Mouse (Mus musculus) forebrain, embryonic 11.5 days (tissue): Measurements from ENCODE around the gene Faf1. TPM values are rescaled to one million over a fixed set of nuclear protein-coding genes. Genes with fewer than 3 reads are reported as not detected.

Experiments
- ATAC-seq: fragments of 200-750 bp; cut with Nextera tagmentation; replicated peaks from 2 replicates; pipeline ENCODE4 v1.8.0; 2017; ENCODE audit warnings: moderate TSS enrichment; ENCODE audit not compliant: low FRiP score
- DNase-seq: peaks from one replicate; pipeline ENCODE4 v3.0.0-alpha.2; 2017; ENCODE audit warnings: low spot score
- H3K27ac ChIP-seq: fragments of 300-500 bp; sonication (generic); 2 replicates; pipeline ENCODE4 v1.5.1; 2014; ENCODE audit warnings: low read depth, low read length
- H3K27me3 ChIP-seq: fragments of 300-500 bp; sonication (generic); 2 replicates; pipeline ENCODE4 v1.6.1; 2014; ENCODE audit warnings: mild to moderate bottlenecking, low read length, mixed read lengths; ENCODE audit not compliant: control insufficient read depth, insufficient read depth
- H3K36me3 ChIP-seq: fragments of 300-500 bp; sonication (generic); 2 replicates; pipeline ENCODE4 v1.6.1; 2014; ENCODE audit warnings: mild to moderate bottlenecking, low read length, moderate library complexity, mixed read lengths; ENCODE audit not compliant: control insufficient read depth, insufficient read depth
- H3K4me1 ChIP-seq: fragments of 300-500 bp; sonication (generic); replicated peaks from 2 replicates; pipeline ENCODE4 v1.6.1; 2014; ENCODE audit warnings: low read length, mixed read lengths; ENCODE audit not compliant: control insufficient read depth, insufficient read depth
- H3K4me2 ChIP-seq: fragments of 300-500 bp; sonication (generic); 2 replicates; pipeline ENCODE4 v1.6.1; 2014; ENCODE audit warnings: low read depth, mild to moderate bottlenecking, low read length, moderate library complexity, mixed read lengths; ENCODE audit not compliant: severe bottlenecking
- H3K4me3 ChIP-seq: fragments of 300-500 bp; sonication (generic); 2 replicates; pipeline ENCODE4 v1.5.1; 2014; ENCODE audit warnings: low read depth, low read length
- H3K9ac ChIP-seq: fragments of 300-500 bp; sonication (generic); 2 replicates; pipeline ENCODE4 v1.6.1; 2014; ENCODE audit warnings: low read length
- H3K9me3 ChIP-seq: fragments of 300-500 bp; sonication (generic); 2 replicates; pipeline ENCODE4 v1.6.1; 2016; ENCODE audit warnings: low read length, mixed read lengths; ENCODE audit not compliant: control insufficient read depth
- WGBS: fragments of 180-500 bp; shearing (Covaris S2); extraction: QIAGEN DNeasy Blood & Tissue Kit; methylation state at CpG from one replicate; pipeline ENCODE4 v1.1.7; 2014; 5-methylcytosine and 5-hydroxymethylcytosine counted together
- polyA plus RNA-seq: library from polyadenylated mRNA; unstranded; fragments of >200 nt; fragmentation: Nextera tagmentation; extraction: Ambion mirVana; gene quantifications from 2 replicates; pipeline ENCODE4 v1.2.1, GENCODE M21; 2014

Gene Faf1
- polyA plus RNA-seq, 1 experiment from 2014 or later: 42.9 TPM

DNA sequence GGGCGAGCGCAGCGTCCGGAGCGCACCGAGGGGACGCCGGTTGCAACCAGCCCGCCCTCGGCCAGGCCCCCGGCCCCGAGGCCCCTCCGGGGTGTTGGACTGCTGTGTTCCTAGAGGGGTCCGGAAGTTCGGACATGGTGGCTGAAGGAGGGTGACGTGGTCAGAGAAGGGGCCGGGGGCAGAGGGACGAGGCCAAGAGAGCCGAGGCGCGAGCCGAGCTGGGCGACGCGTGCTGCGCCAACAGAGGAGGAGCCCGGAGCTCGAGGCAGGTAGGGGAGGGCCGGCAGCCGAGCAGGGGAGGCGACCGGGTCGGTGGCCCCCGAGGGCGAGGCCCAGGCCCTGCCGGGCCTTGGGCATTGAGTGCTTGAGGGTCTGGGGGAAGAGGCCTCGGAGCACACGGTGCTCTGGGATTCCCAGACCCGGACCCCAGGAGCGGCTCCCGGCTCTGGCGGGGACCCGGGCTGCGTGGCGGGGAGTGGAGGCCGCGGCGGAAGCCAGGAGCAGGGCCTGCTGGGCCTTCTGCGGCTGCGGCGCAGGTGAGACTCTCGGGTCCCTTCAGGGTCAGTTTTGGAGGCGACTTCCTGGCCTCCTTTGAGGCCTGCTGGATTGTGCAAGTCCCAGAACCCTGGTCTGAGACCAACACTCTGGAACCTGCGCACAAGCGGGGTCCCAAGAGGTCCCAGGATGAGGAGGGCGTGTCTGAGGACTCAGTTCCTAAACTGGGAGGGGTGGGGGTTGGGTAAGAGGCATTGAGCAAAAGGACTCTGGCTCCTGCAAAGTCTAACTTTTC is 301.9 kb downstream of the Faf1 start:
- Histone ChIP-seq H3K4me3 (peak overlapping the region; percentile 81), H3K9ac (peak overlapping the region; percentile 97), H3K4me1 (peaks cover 19% of the 10 kb centered on the region; the same call in 1 of the 2 replicates), H3K4me2 (peak overlapping the region; percentile 71), H3K27me3 (peaks cover 75% of the 10 kb centered on the region), H3K36me3 (no peaks in the 10 kb centered on the region), H3K27ac (peak overlapping the region; percentile 95), H3K9me3 (no peaks in the 10 kb centered on the region)
- DNase-seq: peak; percentile 78
- ATAC-seq: no peak; the same call in 1 of the 2 replicates
- WGBS: under 1% methylated on average over 48 of the region's 56 CpGs

DNA sequence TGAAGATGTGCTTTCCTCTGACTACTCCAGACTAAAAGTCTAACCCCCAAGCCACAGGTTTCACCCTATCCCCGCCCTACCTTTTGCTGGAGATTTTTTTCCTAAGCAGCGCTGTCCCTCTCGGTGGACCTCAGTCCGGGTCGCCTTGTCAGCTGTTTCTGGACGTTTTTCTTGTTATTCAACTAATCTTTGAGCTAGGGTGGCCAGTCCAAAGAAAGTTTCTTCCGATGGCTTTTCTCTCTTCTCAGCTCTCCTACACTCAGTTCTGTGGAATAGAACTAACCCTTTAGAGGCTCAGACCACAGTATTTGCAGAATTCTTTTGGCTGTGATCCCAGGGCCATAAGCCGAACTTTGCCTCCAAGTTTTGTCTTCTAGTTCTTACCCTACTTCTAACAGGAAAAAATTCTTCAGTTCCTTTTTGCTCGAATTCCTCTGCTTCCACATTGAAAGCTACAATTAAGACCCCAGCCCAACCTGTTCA is 302.5 kb downstream of the Faf1 start:
- Histone ChIP-seq H3K27ac (peak overlapping the region; percentile 95), H3K9me3 (no peaks in the 10 kb centered on the region), H3K36me3 (no peaks in the 10 kb centered on the region), H3K9ac (peak overlapping the region; percentile 97), H3K4me3 (peak overlapping the region; percentile 81), H3K4me1 (peaks cover 16% of the 10 kb centered on the region; the same call in 1 of the 2 replicates), H3K27me3 (peaks cover 72% of the 10 kb centered on the region), H3K4me2 (peak overlapping the region; percentile 71)
- ATAC-seq: no peak
- WGBS: 0% methylated on average over 9 of the region's 9 CpGs
- DNase-seq: no peak

DNA sequence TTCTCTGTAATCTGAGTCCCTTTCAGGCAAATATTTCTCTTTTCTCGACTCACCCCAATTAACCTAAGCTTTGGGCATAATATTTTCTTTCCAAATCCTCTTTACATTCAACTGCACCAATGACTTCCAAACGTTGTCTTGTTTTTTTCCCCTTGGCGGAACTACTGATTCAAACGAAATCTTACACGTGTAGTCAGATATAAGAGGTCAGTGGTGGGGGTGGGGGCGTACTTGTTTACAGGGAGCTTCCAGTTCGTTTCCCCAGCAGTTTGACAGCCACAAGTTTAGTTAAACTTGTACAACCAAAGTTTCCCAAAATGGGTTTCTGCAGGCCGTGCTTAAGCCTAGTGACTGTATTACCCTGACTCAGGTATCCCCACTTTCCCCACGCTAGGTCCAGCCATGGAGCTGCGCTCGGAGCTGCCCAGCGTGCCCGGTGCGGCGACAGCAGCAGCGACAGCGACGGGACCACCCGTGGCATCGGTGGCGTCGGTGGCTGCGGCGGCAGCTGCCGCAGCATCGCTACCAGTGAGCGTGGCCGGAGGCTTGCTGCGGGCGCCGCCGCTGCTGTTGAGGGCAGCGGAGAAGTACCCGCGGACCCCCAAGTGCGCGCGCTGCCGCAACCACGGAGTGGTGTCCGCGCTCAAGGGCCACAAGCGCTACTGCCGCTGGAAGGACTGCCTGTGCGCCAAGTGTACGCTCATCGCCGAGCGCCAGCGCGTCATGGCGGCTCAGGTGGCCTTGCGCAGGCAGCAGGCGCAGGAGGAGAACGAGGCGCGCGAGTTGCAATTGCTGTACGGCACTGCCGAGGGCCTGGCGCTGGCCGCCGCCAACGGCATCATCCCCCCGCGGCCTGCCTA is 303.3 kb downstream of the Faf1 start:
- DNase-seq: peak; percentile 80
- peak overlapping the region; percentile 97 for H3K9ac ChIP-seq
- peak overlapping the region; percentile 81 for H3K4me3 ChIP-seq
- H3K27me3 ChIP-seq: peaks cover 68% of the 10 kb centered on the region
- peaks cover 15% of the 10 kb centered on the region; the same call in 1 of the 2 replicates for H3K4me1 ChIP-seq
- peak overlapping the region; percentile 93 for H3K27ac ChIP-seq
- H3K4me2 ChIP-seq: peak overlapping the region; percentile 71
- H3K9me3 ChIP-seq: no peaks in the 10 kb centered on the region
- no peaks in the 10 kb centered on the region for H3K36me3 ChIP-seq
- no peak for ATAC-seq
- under 1% methylated on average over 66 of the region's 66 CpGs for WGBS

DNA sequence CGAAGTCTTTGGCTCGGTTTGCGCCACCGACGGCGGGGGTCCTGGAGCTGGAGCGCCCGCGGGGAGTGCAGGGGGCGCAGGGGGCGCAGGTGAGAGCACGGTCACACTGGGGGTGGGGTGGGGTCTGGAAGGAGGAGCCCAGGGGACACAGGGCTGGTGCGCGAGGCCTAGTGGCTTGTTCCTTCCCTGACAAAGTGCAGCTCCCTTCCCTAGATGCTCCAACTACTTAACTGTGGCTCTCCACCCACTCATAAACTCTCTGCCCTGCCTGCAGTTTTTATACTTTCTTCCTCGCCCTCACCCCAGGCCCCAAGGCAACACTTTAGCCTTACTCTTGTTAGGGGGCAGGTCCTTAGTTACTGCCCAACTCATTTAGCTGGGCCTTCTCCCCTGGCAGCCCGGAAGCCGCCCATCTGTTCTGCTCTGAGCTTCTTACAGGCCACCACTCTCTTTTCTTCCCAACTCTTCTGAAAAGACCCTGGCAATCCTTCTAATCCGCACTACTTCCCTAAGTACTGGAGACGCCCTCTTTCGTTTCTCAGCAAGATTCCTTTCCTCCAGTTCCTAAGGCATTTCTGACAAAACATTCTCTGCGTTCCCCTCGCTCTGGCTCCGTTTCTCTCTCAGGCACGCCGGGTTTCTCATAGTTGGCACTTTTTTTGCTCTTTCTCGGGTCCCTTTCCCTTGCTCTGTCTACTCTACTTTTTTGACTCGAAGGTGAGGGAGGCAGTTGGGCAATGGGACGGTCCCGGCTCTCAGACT is 304.1 kb downstream of the Faf1 start:
- DNase-seq: peak; percentile 55
- Histone ChIP-seq H3K9ac (peak overlapping the region; percentile 97), H3K4me2 (peak overlapping the region; percentile 71), H3K36me3 (no peaks in the 10 kb centered on the region), H3K27ac (peak overlapping the region; percentile 93), H3K4me1 (peaks cover 18% of the 10 kb centered on the region), H3K4me3 (peak overlapping the region; percentile 81), H3K27me3 (peaks cover 72% of the 10 kb centered on the region), H3K9me3 (no peaks in the 10 kb centered on the region)
- ATAC-seq: no peak
- 2% methylated on average over 29 of the region's 29 CpGs for WGBS

DNA sequence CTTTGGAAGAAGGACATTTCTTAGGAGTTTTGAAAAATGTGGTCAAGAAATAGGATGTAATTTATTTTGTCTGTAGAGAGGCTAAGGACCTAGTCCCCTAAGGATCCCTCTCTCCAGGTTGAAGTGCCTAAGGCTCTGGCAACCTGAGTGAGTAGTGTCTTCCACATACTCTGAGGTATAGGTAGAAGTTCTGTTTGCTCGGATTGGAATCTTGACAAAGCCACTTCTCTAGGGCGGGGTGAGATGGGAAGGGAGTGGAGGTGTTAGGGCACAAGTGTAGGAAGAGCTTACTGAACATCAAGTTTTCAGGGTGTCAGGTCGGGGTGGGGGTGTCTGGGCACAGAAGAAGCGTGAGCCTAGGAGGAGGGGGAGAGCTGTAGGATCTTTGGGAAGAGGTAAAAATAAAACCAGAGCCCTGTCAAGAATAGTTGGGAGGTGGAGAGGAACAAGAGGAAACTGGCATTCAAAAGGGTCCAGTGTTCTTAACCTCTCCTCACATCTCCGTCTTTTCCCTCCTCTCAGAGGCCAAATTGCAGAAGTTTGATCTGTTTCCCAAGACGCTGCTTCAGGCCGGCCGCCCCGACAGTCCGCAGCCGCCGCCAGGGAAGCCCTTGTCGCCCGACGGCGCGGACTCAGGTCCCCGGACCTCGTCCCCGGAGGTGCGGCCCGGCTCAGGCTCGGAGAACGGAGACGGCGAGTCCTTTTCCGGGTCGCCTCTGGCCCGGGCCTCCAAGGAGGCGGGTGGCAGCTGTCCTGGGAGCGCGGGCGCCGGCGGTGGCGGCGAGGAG is 304.9 kb downstream of the Faf1 start:
- peak overlapping the region; percentile 97 for H3K9ac ChIP-seq
- peak; percentile 80 for DNase-seq
- H3K36me3 ChIP-seq: no peaks in the 10 kb centered on the region
- peak overlapping the region; percentile 81 for H3K4me3 ChIP-seq
- WGBS: under 1% methylated on average over 36 of the region's 37 CpGs
- H3K27ac ChIP-seq: peak overlapping the region; percentile 93
- no peak for ATAC-seq
- H3K4me2 ChIP-seq: peak overlapping the region; percentile 71
- no peaks in the 10 kb centered on the region for H3K9me3 ChIP-seq
- H3K27me3 ChIP-seq: peaks cover 73% of the 10 kb centered on the region
- H3K4me1 ChIP-seq: peaks cover 20% of the 10 kb centered on the region

DNA sequence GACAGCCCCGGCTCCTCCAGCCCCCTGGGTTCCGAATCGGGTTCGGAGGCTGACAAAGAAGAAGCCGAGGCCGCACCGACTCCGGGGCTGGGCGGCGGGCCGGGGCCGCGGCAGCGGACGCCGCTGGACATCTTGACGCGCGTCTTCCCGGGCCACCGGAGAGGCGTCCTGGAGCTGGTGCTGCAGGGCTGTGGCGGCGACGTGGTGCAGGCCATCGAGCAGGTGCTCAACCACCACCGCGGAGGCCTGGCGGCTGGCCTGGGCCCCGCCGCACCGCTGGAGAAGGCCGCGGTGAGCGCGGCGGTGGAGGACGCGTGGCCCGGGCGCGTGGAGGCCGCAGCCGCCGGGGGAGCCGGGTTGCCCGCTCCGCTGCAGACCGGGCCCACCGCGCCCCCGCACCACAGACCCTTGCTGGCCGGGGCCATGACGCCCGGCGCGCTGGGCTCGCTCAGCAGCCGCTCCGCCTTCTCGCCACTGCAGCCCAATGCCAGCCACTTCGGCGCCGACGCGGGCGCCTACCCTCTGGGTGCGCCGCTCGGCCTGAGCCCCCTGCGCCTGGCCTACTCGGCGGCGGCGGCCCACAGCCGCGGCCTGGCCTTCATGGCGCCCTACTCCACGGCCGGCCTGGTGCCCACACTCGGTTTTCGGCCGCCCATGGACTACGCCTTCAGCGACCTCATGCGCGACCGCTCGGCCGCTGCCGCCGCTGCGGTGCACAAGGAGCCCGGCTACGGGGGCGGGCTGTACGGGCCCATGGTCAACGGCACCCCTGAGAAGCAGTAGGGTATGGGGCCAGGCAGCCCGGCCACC is 305.7 kb downstream of the Faf1 start:
- Histone ChIP-seq H3K36me3 (no peaks in the 10 kb centered on the region), H3K4me1 (peaks cover 22% of the 10 kb centered on the region), H3K9me3 (no peaks in the 10 kb centered on the region), H3K9ac (peak overlapping the region; percentile 97), H3K27me3 (peaks cover 78% of the 10 kb centered on the region), H3K4me3 (peak overlapping the region; percentile 81), H3K4me2 (peak overlapping the region; percentile 71), H3K27ac (peak overlapping the region; percentile 93)
- ATAC-seq (no peak), DNase-seq (peak; percentile 80)
- whole genome bisulfite sequencing: under 1% methylated on average over 80 of the region's 99 CpGs

DNA sequence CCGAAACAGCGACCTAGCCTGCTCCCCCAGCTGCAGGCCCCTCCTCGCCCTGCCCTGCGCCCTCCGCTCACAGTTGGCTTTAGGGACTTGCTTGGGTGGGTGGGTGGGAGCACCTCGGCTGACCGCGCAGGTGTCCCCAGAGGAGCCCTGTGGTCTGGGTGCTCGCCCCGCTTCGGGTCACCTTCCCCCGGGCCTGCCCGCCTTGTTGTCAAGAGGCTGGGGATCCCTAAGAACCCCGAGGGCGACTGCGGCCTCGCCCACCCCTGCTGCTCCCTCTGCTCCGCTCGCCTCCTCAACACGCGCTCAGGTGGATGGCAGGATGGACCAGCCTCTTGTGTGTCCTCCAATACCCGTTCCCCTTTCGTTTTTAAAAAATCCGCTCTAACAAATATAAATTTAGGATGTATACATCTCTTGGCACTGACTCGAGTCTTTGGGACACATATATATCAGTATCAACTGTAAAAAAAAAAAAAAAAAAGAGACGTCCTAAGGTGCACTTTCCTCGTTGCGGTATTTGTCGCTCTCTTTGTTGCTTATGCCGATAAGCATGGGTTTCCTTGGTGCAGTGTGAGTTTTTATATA is 306.4 kb downstream of the Faf1 start:
- DNase-seq: peak; percentile 74
- peak overlapping the region; percentile 71 for H3K4me2 ChIP-seq
- H3K4me3 ChIP-seq: peak overlapping the region; percentile 81
- ATAC-seq: no peak
- no peaks in the 10 kb centered on the region for H3K36me3 ChIP-seq
- peak overlapping the region; percentile 97 for H3K9ac ChIP-seq
- peak overlapping the region; percentile 93 for H3K27ac ChIP-seq
- H3K4me1 ChIP-seq: peaks cover 22% of the 10 kb centered on the region
- 5% methylated on average over 28 of the region's 30 CpGs for WGBS
- peaks cover 77% of the 10 kb centered on the region for H3K27me3 ChIP-seq
- no peaks in the 10 kb centered on the region for H3K9me3 ChIP-seq
